Mouse (Mus musculus) layer of hippocampus, adult 9-10 months (tissue): Measurements from ENCODE around the gene Dlgap3.

ENCODE experiments used
- DNase-seq: peaks from one replicate; pipeline ENCODE4 v3.0.0; 2022; ENCODE audit warnings: low spot score

Dlgap3 gene

GRCm38 (mm10) chr4:127168914-127169345, at the start of gene Dlgap3:
Gene Dlgap3, plus strand, starts transcription at chr4:127169204.
- DNase-seq, result no peak

- DNase-seq, result no peak
Measured at GRCm38 (mm10) chr4:127123391-127123790, 45.6 kb upstream of the Dlgap3 start, which contains the start of gene Tmem35b. Gene Tmem35b, plus strand, starts transcription at chr4:127123691.

GRCm38 (mm10) chr4:127124331-127124730, 44.7 kb upstream of the Dlgap3 start:
- DNase-seq, result no peak

- DNase-seq, result peak; percentile 24
Measured at GRCm38 (mm10) chr4:127125834-127126463, 43.1 kb upstream of the Dlgap3 start.

- DNase-seq, result no peak
Measured at GRCm38 (mm10) chr4:127134687-127135086, 34.3 kb upstream of the Dlgap3 start.

- DNase-seq, result no peak
Measured at GRCm38 (mm10) chr4:127137591-127137990, 31.4 kb upstream of the Dlgap3 start.

- DNase-seq, result no peak
Measured at GRCm38 (mm10) chr4:127138486-127138885, 30.5 kb upstream of the Dlgap3 start.

- DNase-seq, result no peak
Measured at GRCm38 (mm10) chr4:127150031-127150430, 19.0 kb upstream of the Dlgap3 start.

- DNase-seq, result no peak
Measured at GRCm38 (mm10) chr4:127153345-127153744, 15.7 kb upstream of the Dlgap3 start.

- DNase-seq, result no peak
Measured at GRCm38 (mm10) chr4:127155757-127156156, 13.2 kb upstream of the Dlgap3 start.

GRCm38 (mm10) chr4:127157746-127158145, 11.3 kb upstream of the Dlgap3 start:
- no peak for DNase-seq

GRCm38 (mm10) chr4:127163926-127164325, 5.1 kb upstream of the Dlgap3 start:
- DNase-seq, result no peak

GRCm38 (mm10) chr4:127167096-127167495, 1.9 kb upstream of the Dlgap3 start:
- DNase-seq, result no peak

- no peak for DNase-seq
Measured at GRCm38 (mm10) chr4:127167731-127168130, 1.3 kb upstream of the Dlgap3 start.

GRCm38 (mm10) chr4:127168211-127168913, 642 bp upstream of the Dlgap3 start:
- no peak for DNase-seq

- DNase-seq, result no peak
Measured at GRCm38 (mm10) chr4:127169346-127170221, 580 bp downstream of the Dlgap3 start.

- DNase-seq, result no peak
Measured at GRCm38 (mm10) chr4:127170866-127171265, 1.9 kb downstream of the Dlgap3 start.

GRCm38 (mm10) chr4:127171341-127171905, 2.4 kb downstream of the Dlgap3 start:
- no peak for DNase-seq

- DNase-seq, result no peak
Measured at GRCm38 (mm10) chr4:127172119-127172518, 3.1 kb downstream of the Dlgap3 start.

- DNase-seq, result no peak
Measured at GRCm38 (mm10) chr4:127172614-127173013, 3.6 kb downstream of the Dlgap3 start.

GRCm38 (mm10) chr4:127173461-127173860, 4.5 kb downstream of the Dlgap3 start:
- DNase-seq, result no peak
